Mouse (Mus musculus) midbrain, postnatal 0 days (tissue): ENCODE results near the gene Slc6a19. TPM values are rescaled to one million over a fixed set of nuclear protein-coding genes. Genes with fewer than 3 reads are reported as not detected.
"Not testable (repeated sequence)": the region's sequence is repeated elsewhere in the genome, so short reads cannot be mapped to it uniquely, and the experiment has no call there.

Experiments
- ATAC-seq: fragments of 200-750 bp; cut with Nextera tagmentation; 2 replicates; pipeline ENCODE4 v1.8.0; 2017; ENCODE audit warnings: moderate number of reproducible peaks, mild to moderate bottlenecking, moderate TSS enrichment, moderate library complexity; ENCODE audit not compliant: low FRiP score
- DNase-seq: peaks from one replicate; pipeline ENCODE4 v3.0.0-alpha.2; 2015; ENCODE audit warnings: low spot score
- H3K27ac ChIP-seq: fragments of 300-500 bp; sonication (generic); 2 replicates; pipeline ENCODE4 v1.5.1; 2014; ENCODE audit warnings: low read depth, mild to moderate bottlenecking, low read length, mixed read lengths
- H3K27me3 ChIP-seq: fragments of 300-500 bp; sonication (generic); 2 replicates; pipeline ENCODE4 v1.6.1; 2014; ENCODE audit warnings: low read length, control low read depth, mixed read lengths; ENCODE audit not compliant: insufficient read depth
- H3K36me3 ChIP-seq: fragments of 300-500 bp; sonication (generic); 2 replicates; pipeline ENCODE4 v1.6.1; 2014; ENCODE audit warnings: low read length, control low read depth, mixed read lengths; ENCODE audit not compliant: insufficient read depth
- H3K4me1 ChIP-seq: fragments of 300-500 bp; sonication (generic); 2 replicates; pipeline ENCODE4 v1.6.1; 2014; ENCODE audit warnings: mild to moderate bottlenecking, control low read depth, antibody characterized with exemption, low read length, mixed read lengths; ENCODE audit not compliant: insufficient read depth
- H3K4me2 ChIP-seq: fragments of 300-500 bp; sonication (generic); 2 replicates; pipeline ENCODE4 v1.6.1; 2014; ENCODE audit warnings: low read depth, mild to moderate bottlenecking, low read length, mixed read lengths; ENCODE audit not compliant: poor library complexity, severe bottlenecking
- H3K4me3 ChIP-seq: fragments of 300-500 bp; sonication (generic); 2 replicates; pipeline ENCODE4 v1.5.1; 2014; ENCODE audit warnings: low read depth, mild to moderate bottlenecking, low read length, moderate library complexity
- H3K9ac ChIP-seq: fragments of 300-500 bp; sonication (generic); replicated peaks from 2 replicates; pipeline ENCODE4 v1.6.1; 2014; ENCODE audit warnings: mild to moderate bottlenecking, low read length, moderate library complexity, mixed read lengths; ENCODE audit not compliant: poor library complexity, severe bottlenecking
- H3K9me3 ChIP-seq: fragments of 300-500 bp; sonication (generic); 2 replicates; pipeline ENCODE4 v1.6.1; 2016; ENCODE audit warnings: low read length, control low read depth
- CTCF ChIP-seq: IDR thresholded peaks from 2 replicates; pipeline ENCODE4 v1.5.1; 2016; ENCODE audit warnings: antibody characterized with exemption, mild to moderate bottlenecking
- WGBS: fragments of 180-500 bp; shearing (Covaris S2); extraction: QIAGEN DNeasy Blood & Tissue Kit; methylation state at CpG from one replicate; pipeline ENCODE4 v1.1.7; 2014; 5-methylcytosine and 5-hydroxymethylcytosine counted together
- polyA plus RNA-seq: library from polyadenylated mRNA; unstranded; fragments of >200 nt; fragmentation: Nextera tagmentation; extraction: Ambion mirVana; gene quantifications from 2 replicates; pipeline ENCODE4 v1.2.1, GENCODE M21; 2015
- total RNA-seq: library from RNA; depleted of rRNA; stranded (reverse); fragments of >200 nt; gene quantifications from 2 replicates; pipeline ENCODE4 v1.2.3, GENCODE M21; 2014

The Slc6a19 gene
- total and polyA plus RNA-seq, 2 experiments from 2014 or later: 0.49 to 0.53 TPM

- no peak overlapping the region for H3K4me3 ChIP-seq
- H3K9me3 ChIP-seq: no peaks in the 10 kb centered on the region
- H3K9ac ChIP-seq: no peak overlapping the region
- ATAC-seq (no peak), DNase-seq (no peak)
- H3K27ac ChIP-seq: no peak overlapping the region
- H3K4me2 ChIP-seq: no peak overlapping the region
- H3K27me3 ChIP-seq: no peaks in the 10 kb centered on the region
- TF ChIP-seq CTCF: no peak
- no peaks in the 10 kb centered on the region for H3K4me1 ChIP-seq
- no peaks in the 10 kb centered on the region for H3K36me3 ChIP-seq
- WGBS: 77% methylated on average over 6 of the region's 6 CpGs
Measured at GRCm38 (mm10) chr13:73709491-73709890, 4.8 kb upstream of the Slc6a19 start.

- H3K4me3 ChIP-seq, H3K27me3 ChIP-seq, H3K4me2 ChIP-seq, H3K27ac ChIP-seq, H3K9me3 ChIP-seq, H3K4me1 ChIP-seq, ATAC-seq, H3K36me3 ChIP-seq, DNase-seq, H3K9ac ChIP-seq: not testable (repeated sequence)
- 79% methylated on average over 4 of the region's 4 CpGs for WGBS
Measured at GRCm38 (mm10) chr13:73703486-73703885, 1.2 kb downstream of the Slc6a19 start.

GRCm38 (mm10) chr13:73702776-73703175 is 1.9 kb downstream of the Slc6a19 start:
- no peaks in the 10 kb centered on the region for H3K9me3 ChIP-seq

GRCm38 (mm10) chr13:73701161-73701883 is 3.3 kb downstream of the Slc6a19 start:
- DNase-seq (peak; percentile 28), ATAC-seq (no peak)
- Histone ChIP-seq H3K4me2 (no peak overlapping the region), H3K9ac (no peak overlapping the region), H3K4me1 (no peaks in the 10 kb centered on the region), H3K27me3 (no peaks in the 10 kb centered on the region), H3K36me3 (no peaks in the 10 kb centered on the region), H3K27ac (no peak overlapping the region), H3K9me3 (no peaks in the 10 kb centered on the region), H3K4me3 (no peak overlapping the region)
- 83% methylated on average over 9 of the region's 9 CpGs for WGBS
- TF ChIP-seq CTCF: no peak

More at GRCm38 (mm10) chr13:73702776-73703175, 1.9 kb downstream of the Slc6a19 start:
- 89% methylated on average over 4 of the region's 4 CpGs for WGBS
- Histone ChIP-seq H3K36me3 (no peaks in the 10 kb centered on the region), H3K27me3 (no peaks in the 10 kb centered on the region), H3K4me2 (no peak overlapping the region), H3K9ac (no peak overlapping the region), H3K4me3 (no peak overlapping the region), H3K27ac (no peak overlapping the region), H3K4me1 (no peaks in the 10 kb centered on the region)
- no peak for TF ChIP-seq CTCF
- no peak for ATAC-seq
- no peak for DNase-seq

GRCm38 (mm10) chr13:73700554-73700953 is 4.1 kb downstream of the Slc6a19 start:
- no peak for TF ChIP-seq CTCF
- WGBS: 92% methylated on average over 12 of the region's 12 CpGs
- Histone ChIP-seq H3K4me3 (no peak overlapping the region), H3K9me3 (no peaks in the 10 kb centered on the region), H3K27me3 (no peaks in the 10 kb centered on the region), H3K27ac (no peak overlapping the region), H3K4me1 (no peaks in the 10 kb centered on the region), H3K36me3 (no peaks in the 10 kb centered on the region), H3K4me2 (no peak overlapping the region), H3K9ac (no peak overlapping the region)
- DNase-seq (no peak), ATAC-seq (no peak)

- no peaks in the 10 kb centered on the region for H3K4me1 ChIP-seq
- 89% methylated on average over 6 of the region's 6 CpGs for WGBS
- no peaks in the 10 kb centered on the region for H3K27me3 ChIP-seq
- no peaks in the 10 kb centered on the region for H3K9me3 ChIP-seq
- no peak overlapping the region for H3K9ac ChIP-seq
- no peak overlapping the region for H3K4me2 ChIP-seq
- no peak overlapping the region for H3K4me3 ChIP-seq
- no peaks in the 10 kb centered on the region for H3K36me3 ChIP-seq
- DNase-seq (no peak), ATAC-seq (no peak)
- TF ChIP-seq CTCF: no peak
- H3K27ac ChIP-seq: no peak overlapping the region
Measured at GRCm38 (mm10) chr13:73699714-73700113, 5.0 kb downstream of the Slc6a19 start.
